Mouse (Mus musculus): ENCODE measurements around the gene Plcg2.

DNA sequence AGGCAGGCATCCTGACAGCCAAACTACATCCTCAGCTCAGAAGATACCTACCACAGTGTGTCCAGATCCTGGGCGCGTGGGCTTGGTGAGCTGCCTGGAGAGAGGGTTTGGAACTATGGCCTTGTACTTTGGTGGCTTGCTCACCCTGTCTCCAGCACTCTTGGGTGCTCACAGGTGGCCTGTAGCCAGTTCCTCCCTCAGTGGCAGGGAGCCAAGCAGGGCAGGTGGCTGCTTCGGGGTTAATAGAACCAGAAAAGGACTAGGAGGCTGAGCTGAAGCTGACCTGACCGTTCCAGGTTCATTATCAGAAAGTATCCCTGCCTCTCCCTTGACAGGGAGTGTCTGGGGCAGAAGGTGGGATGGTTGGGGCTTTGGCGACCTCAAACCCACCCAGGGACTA, 48.3 kb downstream of the Plcg2 start:
- no peak for TF ChIP-seq POLR2A (IDR thresholded peaks at IDR 0.05; ENCODE audit: low read depth, low read length)
- TF ChIP-seq CTCF (conservative IDR thresholded peaks at IDR 0.05; ENCODE audit: insufficient read depth, insufficient read length, low read depth, low read length): no peak

Measured in kidney, adult 2 months (tissue).